Mouse (Mus musculus) kidney, postnatal 0 days (tissue): ENCODE data around the gene Setx. TPM values are rescaled to one million over a fixed set of nuclear protein-coding genes. Genes with fewer than 3 reads are reported as not detected.
A peak's percentile ranks its signal among the peaks of the same experiment; 100 is the strongest.
"Not testable (repeated sequence)": the region's sequence is repeated elsewhere in the genome, so short reads cannot be mapped to it uniquely, and the experiment has no call there.

Source experiments
- ATAC-seq: fragments of 200-750 bp; cut with Nextera tagmentation; replicated peaks from 2 replicates; pipeline ENCODE4 v1.8.0; 2017; ENCODE audit warnings: low read depth, moderate number of reproducible peaks, moderate TSS enrichment, moderate library complexity; ENCODE audit not compliant: low FRiP score
- DNase-seq: peaks from one replicate; pipeline ENCODE4 v3.0.0-alpha.2; 2016; ENCODE audit warnings: low spot score
- H3K27ac ChIP-seq: fragments of 300-500 bp; sonication (generic); 2 replicates; pipeline ENCODE4 v1.5.1; 2014; ENCODE audit warnings: mild to moderate bottlenecking
- H3K27me3 ChIP-seq: fragments of 300-500 bp; sonication (generic); 2 replicates; pipeline ENCODE4 v1.6.1; 2014; ENCODE audit warnings: low read length, mixed read lengths; ENCODE audit not compliant: insufficient read depth
- H3K36me3 ChIP-seq: fragments of 300-500 bp; sonication (generic); 2 replicates; pipeline ENCODE4 v1.6.1; 2014; ENCODE audit warnings: low read length, mixed read lengths; ENCODE audit not compliant: insufficient read depth
- H3K4me1 ChIP-seq: fragments of 300-500 bp; sonication (generic); replicated peaks from 2 replicates; pipeline ENCODE4 v1.6.1; 2014; ENCODE audit warnings: antibody characterized with exemption, low read length, mixed read lengths; ENCODE audit not compliant: insufficient read depth
- H3K4me2 ChIP-seq: fragments of 300-500 bp; sonication (generic); 2 replicates; pipeline ENCODE4 v1.6.1; 2014; ENCODE audit warnings: mild to moderate bottlenecking, low read length, moderate library complexity, mixed read lengths
- H3K4me3 ChIP-seq: fragments of 300-500 bp; sonication (generic); replicated peaks from 2 replicates; pipeline ENCODE4 v1.5.1; 2014; ENCODE audit warnings: low read depth, low read length
- H3K9ac ChIP-seq: fragments of 300-500 bp; sonication (generic); 2 replicates; pipeline ENCODE4 v1.6.1; 2014; ENCODE audit warnings: low read depth, low read length
- H3K9me3 ChIP-seq: fragments of 300-500 bp; sonication (generic); replicated peaks from 2 replicates; pipeline ENCODE4 v1.6.1; 2016; ENCODE audit warnings: low read length, inconsistent platforms, mixed read lengths
- CTCF ChIP-seq: IDR thresholded peaks from 2 replicates; pipeline ENCODE4 v1.5.1; 2016; ENCODE audit warnings: antibody characterized with exemption, low read depth, mild to moderate bottlenecking, moderate library complexity
- WGBS: fragments of 180-500 bp; shearing (Covaris S2); extraction: QIAGEN DNeasy Blood & Tissue Kit; methylation state at CpG from one replicate; pipeline ENCODE4 v1.1.7; 2014; 5-methylcytosine and 5-hydroxymethylcytosine counted together
- polyA plus RNA-seq: library from polyadenylated mRNA; unstranded; fragments of >200 nt; fragmentation: Nextera tagmentation; extraction: Ambion mirVana; gene quantifications from 2 replicates; pipeline ENCODE4 v1.2.1, GENCODE M21; 2015

The Setx gene
- polyA plus RNA-seq, 1 experiment from 2014 or later = 6.8 TPM

- Histone ChIP-seq H3K4me2 (no peak overlapping the region), H3K4me1 (no peaks in the 10 kb centered on the region), H3K36me3 (no peaks in the 10 kb centered on the region), H3K27ac (no peak overlapping the region), H3K9ac (no peak overlapping the region), H3K9me3 (no peaks in the 10 kb centered on the region), H3K27me3 (no peaks in the 10 kb centered on the region), H3K4me3 (no peak overlapping the region)
- TF ChIP-seq CTCF = no peak
- ATAC-seq (no peak), DNase-seq (no peak)
- 82% methylated on average over 8 of the region's 8 CpGs for WGBS
Measured at GRCm38 (mm10) chr2:29095674-29096073, 28.3 kb upstream of the Setx start.

DNA sequence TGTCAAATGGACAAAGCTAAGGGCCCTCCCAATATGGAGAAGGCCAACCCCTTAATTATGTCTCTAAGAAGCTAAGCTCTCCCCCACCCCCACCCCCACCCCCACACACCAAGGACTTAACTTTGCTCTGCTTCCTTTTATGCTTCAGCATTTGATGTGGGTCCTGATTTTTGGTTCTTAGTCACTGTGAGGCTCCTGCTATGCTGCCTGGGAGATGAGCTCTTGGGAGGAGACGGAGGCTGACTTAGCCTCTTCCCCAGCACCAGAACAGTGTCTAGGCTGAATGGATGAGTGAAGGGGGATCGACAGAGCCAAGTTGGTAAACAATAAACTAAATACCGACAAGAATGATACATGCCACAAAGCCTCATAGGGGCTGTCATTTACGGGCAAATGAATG is 27.2 kb upstream of the Setx start:
- Histone ChIP-seq H3K4me1 (no peaks in the 10 kb centered on the region), H3K4me2 (no peak overlapping the region), H3K4me3 (no peak overlapping the region), H3K27ac (no peak overlapping the region), H3K9ac (no peak overlapping the region), H3K36me3 (no peaks in the 10 kb centered on the region), H3K9me3 (no peaks in the 10 kb centered on the region), H3K27me3 (no peaks in the 10 kb centered on the region)
- TF ChIP-seq CTCF = no peak
- WGBS = 68% methylated on average over 4 of the region's 4 CpGs
- no peak for ATAC-seq
- no peak for DNase-seq

DNA sequence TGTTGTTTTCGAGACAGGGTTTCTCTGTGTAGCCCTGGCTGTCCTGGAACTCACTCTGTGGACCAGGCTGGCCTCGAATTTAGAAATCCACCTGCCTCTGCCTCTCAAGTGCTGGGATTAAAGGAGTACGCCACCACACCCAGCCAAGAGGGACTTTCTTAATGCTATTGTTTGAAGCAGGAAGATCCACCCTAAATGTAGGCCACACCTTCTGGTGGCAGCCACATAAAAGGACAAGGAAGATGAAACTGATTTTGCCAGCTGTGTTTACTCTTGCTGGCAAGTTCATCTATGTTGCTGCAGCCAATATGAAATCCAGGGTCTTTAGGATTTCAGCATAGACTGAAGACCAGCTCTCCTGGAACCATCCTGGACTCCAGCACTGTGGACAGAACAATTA is 26.5 kb upstream of the Setx start:
- H3K9ac ChIP-seq = no peak overlapping the region
- H3K27me3 ChIP-seq = no peaks in the 10 kb centered on the region
- no peak overlapping the region for H3K4me2 ChIP-seq
- no peaks in the 10 kb centered on the region for H3K9me3 ChIP-seq
- no peaks in the 10 kb centered on the region for H3K36me3 ChIP-seq
- DNase-seq (no peak), ATAC-seq (no peak)
- H3K4me1 ChIP-seq = no peaks in the 10 kb centered on the region
- 86% methylated on average over 3 of the region's 3 CpGs for WGBS
- TF ChIP-seq CTCF = no peak
- no peak overlapping the region for H3K4me3 ChIP-seq
- H3K27ac ChIP-seq = no peak overlapping the region

DNA sequence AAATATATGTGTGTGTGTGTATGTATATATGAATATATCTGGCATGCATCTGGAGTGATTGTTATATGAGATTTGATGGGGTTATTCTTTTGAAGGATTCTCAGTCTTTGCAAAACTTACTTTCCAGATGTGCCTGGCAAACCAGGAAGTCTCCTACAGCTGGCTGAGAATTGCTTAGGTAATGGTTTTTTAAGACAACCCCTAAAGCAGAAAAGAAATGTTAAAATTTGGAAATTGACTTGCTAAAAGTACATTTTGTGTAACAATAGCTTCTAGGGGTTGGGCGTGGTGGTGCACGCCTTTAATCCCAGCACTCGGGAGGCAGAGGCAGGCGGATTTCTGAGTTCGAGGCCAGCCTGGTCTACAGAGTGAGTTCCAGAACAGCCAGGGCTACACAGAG is 26.0 kb upstream of the Setx start:
- DNase-seq, H3K4me2 ChIP-seq, H3K27ac ChIP-seq, H3K27me3 ChIP-seq, H3K4me1 ChIP-seq, ATAC-seq, H3K9me3 ChIP-seq, H3K9ac ChIP-seq, H3K4me3 ChIP-seq, H3K36me3 ChIP-seq: not testable (repeated sequence)
- WGBS = 99% methylated on average over 4 of the region's 5 CpGs

GRCm38 (mm10) chr2:29098786-29099185 is 25.2 kb upstream of the Setx start:
- Histone ChIP-seq H3K4me2 (no peak overlapping the region), H3K27ac (no peak overlapping the region), H3K4me3 (no peak overlapping the region), H3K36me3 (no peaks in the 10 kb centered on the region), H3K9me3 (no peaks in the 10 kb centered on the region), H3K27me3 (no peaks in the 10 kb centered on the region), H3K9ac (no peak overlapping the region), H3K4me1 (no peaks in the 10 kb centered on the region)
- WGBS = 38% methylated on average over 8 of the region's 8 CpGs
- ATAC-seq (no peak), DNase-seq (no peak)
- TF ChIP-seq CTCF = no peak

GRCm38 (mm10) chr2:29099646-29100045 is 24.3 kb upstream of the Setx start:
- Histone ChIP-seq H3K9me3 (no peaks in the 10 kb centered on the region), H3K27ac (no peak overlapping the region), H3K36me3 (no peaks in the 10 kb centered on the region), H3K27me3 (no peaks in the 10 kb centered on the region), H3K4me2 (no peak overlapping the region), H3K4me1 (no peaks in the 10 kb centered on the region), H3K9ac (no peak overlapping the region), H3K4me3 (no peak overlapping the region)
- no peak for ATAC-seq
- 88% methylated on average over 14 of the region's 14 CpGs for WGBS
- no peak for DNase-seq
- no peak for TF ChIP-seq CTCF

DNA sequence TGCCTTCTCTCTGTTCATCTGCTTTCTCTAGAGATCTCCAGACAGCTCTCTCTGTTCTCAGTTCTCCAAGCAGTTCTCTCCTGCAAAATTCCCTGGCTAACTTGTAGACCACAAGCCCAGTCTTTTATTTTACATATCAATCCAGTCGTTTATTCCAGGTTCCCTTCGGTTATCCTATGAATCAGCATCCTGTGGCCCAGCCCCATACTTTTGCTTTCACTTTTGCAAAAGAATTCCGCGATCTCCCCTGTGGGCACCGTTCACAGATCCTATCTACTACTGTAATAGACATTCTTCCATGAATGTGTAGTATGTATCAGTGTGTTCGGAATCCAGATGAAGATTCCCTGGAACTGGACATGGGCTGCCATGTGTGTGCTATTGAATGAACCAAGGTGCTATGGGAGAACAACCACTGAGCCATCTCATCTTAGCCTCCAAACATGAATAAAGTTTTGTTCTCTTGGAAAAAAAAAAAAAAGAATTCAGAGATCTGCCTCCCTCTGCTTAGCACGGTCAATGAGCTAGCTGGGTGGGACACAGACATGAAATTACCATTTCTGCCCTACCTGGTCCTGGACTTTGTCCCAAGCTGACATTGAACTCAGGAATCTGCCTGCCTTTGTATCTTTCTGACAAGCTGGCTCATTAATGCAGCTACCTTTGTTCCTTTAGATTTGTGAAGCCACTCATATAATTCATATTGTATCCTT is 23.0 kb upstream of the Setx start:
- 64% methylated on average over 7 of the region's 7 CpGs for WGBS
- Histone ChIP-seq H3K4me2 (peak overlapping the region; percentile 38; the same call in 1 of the 2 replicates), H3K4me3 (no peak overlapping the region), H3K27me3 (no peaks in the 10 kb centered on the region), H3K9me3 (no peaks in the 10 kb centered on the region), H3K4me1 (no peaks in the 10 kb centered on the region), H3K36me3 (no peaks in the 10 kb centered on the region), H3K27ac (no peak overlapping the region), H3K9ac (no peak overlapping the region)
- no peak for DNase-seq
- no peak for ATAC-seq
- TF ChIP-seq CTCF = no peak

- DNase-seq, H3K27me3 ChIP-seq, H3K4me3 ChIP-seq, H3K4me1 ChIP-seq, ATAC-seq, H3K27ac ChIP-seq, H3K4me2 ChIP-seq, H3K9me3 ChIP-seq, H3K9ac ChIP-seq, H3K36me3 ChIP-seq: not testable (repeated sequence)
- 83% methylated on average over 9 of the region's 10 CpGs for WGBS
Measured at GRCm38 (mm10) chr2:29102416-29103377, 21.3 kb upstream of the Setx start.
